Mouse (Mus musculus) ES-Bruce4 (cell line): Measurements from ENCODE around the gene Ebf4.

ENCODE experiments used
- CTCF ChIP-seq: IDR thresholded peaks from one replicate; pipeline ENCODE4 v1.8.1; 2011; ENCODE audit warnings: low read depth, low read length
- POLR2A ChIP-seq: IDR thresholded peaks from one replicate; pipeline ENCODE4 v1.8.1; 2011; ENCODE audit warnings: low read length; ENCODE audit not compliant: insufficient read depth

- TF ChIP-seq POLR2A (no peak), CTCF (no peak)
Observed at GRCm38 (mm10) chr2:130414094-130414856, 119.3 kb downstream of the Ebf4 start.
